Mouse (Mus musculus): Measurements from ENCODE around the gene Rpl22. TPM values are rescaled to one million over a fixed set of nuclear protein-coding genes. Genes with fewer than 3 reads are reported as not detected.
A peak's percentile ranks its signal among the peaks of the same experiment; 100 is the strongest.

Rpl22 gene
- 100 to 1,000 TPM; 195 to 290 (median 232) TPM for total RNA-seq (2022)

DNA sequence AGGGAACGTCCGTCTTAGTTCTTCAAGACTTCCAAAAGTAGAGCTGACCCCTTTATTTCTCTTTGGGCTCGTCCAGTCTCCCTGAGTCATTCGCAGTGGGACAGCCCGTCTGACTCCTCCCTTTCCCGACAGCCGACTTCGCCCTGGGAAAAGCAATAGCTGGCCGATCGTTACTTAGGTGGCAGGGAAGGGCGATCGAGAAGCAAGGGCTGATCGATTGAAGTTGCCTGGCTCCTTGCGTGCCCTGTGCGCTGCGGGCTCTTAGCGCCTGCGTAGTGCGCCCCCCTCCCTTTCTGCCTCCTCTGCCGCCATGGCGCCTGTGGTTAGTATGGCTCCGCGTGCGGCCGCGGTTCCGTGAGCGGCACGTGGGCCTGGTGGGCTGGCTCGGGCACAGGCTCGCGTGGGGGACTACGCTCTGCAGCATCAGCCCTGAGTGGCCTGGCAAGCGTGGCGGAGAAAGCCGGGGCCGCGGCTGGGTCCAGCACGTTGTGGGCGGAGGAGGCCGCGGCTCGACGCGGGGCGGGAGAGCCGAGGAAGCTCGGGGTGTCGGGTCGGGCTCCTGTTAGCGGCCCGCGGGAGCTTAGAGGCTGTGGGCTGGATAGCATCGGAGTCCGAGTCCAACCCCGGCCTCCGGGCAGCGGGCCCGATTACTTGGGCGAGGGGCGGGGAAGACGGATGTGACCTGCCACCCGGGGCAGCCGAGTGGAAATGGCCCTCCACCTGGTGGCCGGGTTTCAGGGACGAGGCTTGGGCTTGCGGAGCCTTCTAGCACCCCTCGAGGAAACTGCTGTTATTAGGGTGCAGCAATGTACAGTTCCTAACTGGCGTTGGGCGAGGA, at the start of gene Rpl22:
Rpl22 (plus strand) TSS at position 169 of the 838 bp plus-strand sequence.
- peak; percentile 87 to 93 for DNase-seq (ENCODE audit: low spot score in 2 of 2)

DNA sequence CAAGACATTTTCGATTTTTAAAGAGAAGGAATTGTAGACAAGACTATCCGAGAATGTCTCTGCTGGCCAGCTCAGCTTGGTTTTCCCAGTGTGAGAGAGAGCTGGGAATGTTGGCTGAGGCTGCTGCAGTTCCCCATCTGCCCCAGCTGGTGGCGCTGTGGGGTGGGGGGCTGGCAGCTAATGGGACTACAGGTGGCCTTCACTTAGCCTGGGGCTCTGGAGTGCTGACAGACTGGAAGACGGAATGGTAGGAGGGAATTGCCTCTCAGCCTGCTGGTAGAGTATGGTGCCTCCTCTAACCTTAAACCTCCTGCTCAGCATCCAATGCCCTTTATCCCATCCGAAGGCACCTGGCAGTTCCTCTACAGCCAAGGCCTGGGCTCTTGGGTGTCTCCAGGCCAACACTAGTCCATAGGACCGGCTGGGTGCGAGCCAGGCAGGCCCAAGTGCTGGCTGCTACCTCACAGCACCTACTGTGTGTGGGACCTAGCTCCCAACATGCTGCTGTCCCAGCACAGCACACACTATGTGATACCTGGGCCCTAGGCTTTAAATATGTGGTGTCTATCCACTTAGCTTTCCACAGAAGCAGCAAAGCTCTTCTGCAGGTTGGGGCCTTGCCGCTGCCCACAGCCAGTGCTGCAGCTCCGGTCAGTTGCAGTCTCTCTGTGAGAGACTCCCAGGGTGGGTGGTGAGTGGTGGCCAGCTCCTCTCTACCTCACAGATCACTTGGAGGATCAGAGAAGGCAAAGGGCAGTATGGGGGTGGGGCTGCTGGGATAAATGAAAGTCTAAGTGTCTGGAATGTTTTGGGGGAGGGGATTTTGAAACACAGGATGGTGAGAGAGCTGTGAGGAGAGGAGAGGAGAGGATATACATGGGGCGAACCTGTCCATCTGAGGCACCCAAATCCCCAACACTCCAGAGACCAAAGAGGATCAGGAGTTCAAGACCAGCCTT, 48.9 kb upstream of the Rpl22 start:
- no peak for DNase-seq (ENCODE audit: low spot score in 2 of 2)

- no peak for DNase-seq (ENCODE audit: low spot score in 2 of 2)
These were observed 47.6 kb upstream of the Rpl22 start for GRCm38 (mm10) chr4:152277916-152278315.

DNA sequence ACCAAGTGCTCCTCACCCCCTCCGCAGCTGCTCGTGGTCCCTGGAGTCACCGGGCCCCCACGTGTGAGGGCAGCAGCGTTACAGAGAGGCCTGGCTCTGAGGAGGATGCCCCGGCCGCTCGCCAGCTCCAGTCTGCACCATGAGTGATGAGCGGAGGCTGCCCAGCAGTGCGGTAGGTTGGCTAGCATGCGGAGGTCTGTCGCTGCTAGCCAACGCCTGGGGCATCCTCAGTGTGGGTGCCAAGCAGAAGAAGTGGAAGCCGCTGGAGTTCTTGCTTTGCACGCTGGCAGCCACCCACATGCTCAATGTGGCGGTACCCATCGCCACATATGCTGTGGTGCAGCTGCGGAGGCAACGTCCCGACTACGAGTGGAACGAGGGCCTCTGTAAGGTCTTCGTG, 46.6 kb upstream of the Rpl22 start:
- DNase-seq (ENCODE audit: low spot score in 2 of 2) = no peak

- DNase-seq (ENCODE audit: low spot score in 2 of 2) = no peak
These were observed 43.9 kb upstream of the Rpl22 start for GRCm38 (mm10) chr4:152281601-152282000.

GRCm38 (mm10) chr4:152282721-152283120, 42.8 kb upstream of the Rpl22 start:
- DNase-seq (ENCODE audit: low spot score in 2 of 2) = no peak

DNA sequence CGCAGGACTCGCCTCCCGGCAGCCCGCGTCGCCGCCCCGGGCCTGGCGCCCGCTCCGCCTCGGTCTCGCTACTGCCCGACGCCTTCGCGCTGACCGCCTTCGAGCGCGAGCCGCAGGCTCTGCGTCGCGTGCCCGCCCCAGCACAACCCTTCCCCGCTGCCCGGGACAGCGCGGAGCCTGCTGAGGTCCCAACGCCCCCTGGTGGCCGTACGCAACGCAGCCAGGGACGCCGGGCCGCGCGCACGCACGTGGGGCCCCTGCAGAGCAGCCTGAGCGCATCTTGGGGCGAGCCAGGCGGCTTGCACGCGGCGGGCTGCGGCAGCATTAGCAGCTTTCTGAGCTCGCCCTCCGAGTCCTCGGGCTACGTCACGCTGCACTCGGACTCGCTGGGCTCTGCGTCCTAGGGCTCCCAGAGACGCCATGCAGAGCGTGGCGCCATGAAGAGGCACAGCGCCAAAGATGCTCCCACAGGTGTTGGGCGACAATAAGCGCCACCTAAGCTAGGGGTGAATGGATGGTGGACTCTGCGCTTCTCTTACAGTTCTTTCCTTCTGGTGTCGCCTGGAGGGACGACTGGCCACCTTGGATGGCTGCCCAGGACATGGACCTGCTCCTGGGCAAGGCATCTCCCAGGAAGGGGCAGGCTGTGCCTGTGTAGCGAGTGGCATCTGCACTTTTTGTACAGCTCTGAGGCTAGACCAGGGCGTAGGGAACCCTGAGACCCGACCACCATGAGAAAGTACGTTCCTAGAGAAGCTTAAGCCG, 42.2 kb upstream of the Rpl22 start:
- DNase-seq (ENCODE audit: low spot score in 2 of 2) = peak; percentile 66 to 79

DNA sequence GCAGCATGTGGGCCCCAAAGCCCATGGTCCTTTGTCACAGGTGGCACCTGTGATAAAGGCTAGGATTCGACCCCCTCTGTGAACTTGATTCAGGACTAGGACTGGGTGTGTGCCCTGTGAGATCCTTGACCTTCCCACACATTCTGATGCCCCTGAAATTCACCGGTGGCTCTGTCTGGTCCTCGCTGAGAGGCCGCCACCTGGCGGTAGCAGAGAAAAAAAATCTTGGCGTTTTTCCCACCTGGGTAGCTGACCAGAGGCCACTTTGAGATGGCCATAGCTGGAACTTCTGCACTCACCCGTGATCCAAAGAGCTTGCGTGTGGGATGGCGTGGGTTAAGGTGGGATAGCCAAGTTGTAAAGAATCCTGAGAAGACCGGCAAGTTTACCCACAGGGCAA, 40.0 kb upstream of the Rpl22 start:
- peak; percentile 31 to 56 for DNase-seq (ENCODE audit: low spot score in 2 of 2)

GRCm38 (mm10) chr4:152286183-152286582, 39.4 kb upstream of the Rpl22 start:
- DNase-seq (ENCODE audit: low spot score in 2 of 2) = no peak

DNA sequence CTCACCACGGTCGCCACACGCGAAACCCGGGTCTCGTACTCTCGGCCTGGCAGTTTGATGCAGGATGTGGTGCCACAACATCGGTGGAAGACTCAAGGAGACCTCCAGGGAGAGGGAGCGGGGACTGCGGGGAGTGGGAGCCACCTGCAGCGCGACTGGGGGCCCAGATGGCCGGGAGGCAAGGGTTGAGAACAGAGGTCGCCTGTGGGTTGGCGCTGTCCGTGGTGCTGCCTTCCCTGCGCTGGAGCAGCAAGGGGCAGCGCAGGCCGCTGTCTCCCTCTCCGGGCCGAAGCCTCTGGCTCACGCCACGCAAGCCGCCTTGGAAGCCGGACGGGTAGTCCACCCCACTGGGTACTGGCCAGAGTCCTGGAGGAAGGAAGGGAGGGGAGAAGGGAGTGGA, 38.7 kb upstream of the Rpl22 start:
- peak in 1 of 2 experiments; percentile 23 for DNase-seq (ENCODE audit: low spot score in 2 of 2)

- DNase-seq (ENCODE audit: low spot score in 2 of 2) = no peak
These were observed 38.0 kb upstream of the Rpl22 start for GRCm38 (mm10) chr4:152287317-152288120.

DNA sequence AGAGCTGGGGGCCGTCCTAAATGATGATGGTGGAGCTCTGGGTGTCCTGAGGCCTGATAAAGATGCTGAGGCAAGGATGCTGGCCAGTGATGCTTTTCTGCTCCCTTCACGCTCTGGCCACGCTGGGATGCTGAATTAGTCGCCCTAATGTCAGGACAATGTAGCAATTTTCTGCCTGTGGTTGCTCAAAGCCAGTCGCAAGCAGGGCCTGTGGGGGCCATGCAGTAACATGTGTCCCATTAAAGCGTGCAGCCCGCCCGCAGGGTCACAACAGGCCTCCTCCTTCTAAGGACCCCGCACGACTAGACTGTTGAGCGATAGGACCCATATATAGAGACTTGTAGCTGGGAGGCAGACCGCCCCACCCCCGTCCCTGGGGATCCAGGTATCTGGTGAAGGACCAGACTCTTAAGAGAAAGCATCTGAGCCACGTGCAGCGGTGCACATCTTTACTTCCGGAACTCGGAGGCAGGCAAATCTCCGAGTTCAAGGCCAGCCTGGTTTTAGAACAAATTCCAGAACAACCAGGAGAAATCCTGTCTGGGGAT, 37.1 kb upstream of the Rpl22 start:
- no peak for DNase-seq (ENCODE audit: low spot score in 2 of 2)

GRCm38 (mm10) chr4:152290385-152290784, 35.2 kb upstream of the Rpl22 start:
- no peak for DNase-seq (ENCODE audit: low spot score in 2 of 2)

DNA sequence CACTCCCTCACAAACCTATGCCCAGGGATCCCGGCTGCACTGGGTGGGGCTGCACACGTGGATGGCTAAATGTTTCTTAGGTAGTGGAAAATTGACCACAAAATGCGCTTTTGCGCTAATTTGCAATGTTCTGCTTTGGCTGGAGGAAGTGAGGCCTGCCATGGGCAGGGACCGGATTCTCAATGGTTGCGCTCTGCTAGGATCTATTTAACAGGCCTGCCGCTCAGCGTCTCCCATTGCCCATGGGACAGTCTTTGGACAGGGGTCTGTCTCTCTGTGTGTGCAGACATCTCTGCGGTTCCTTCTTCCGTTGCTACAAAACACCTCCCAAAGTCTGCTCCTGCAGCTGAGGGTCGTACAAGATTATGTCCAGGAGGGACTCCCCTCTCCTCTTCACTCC, 34.6 kb upstream of the Rpl22 start:
- no peak for DNase-seq (ENCODE audit: low spot score in 2 of 2)

GRCm38 (mm10) chr4:152291562-152291961, 34.0 kb upstream of the Rpl22 start, which contains the start of gene Hes3:
TSS of gene Hes3 (minus strand) at chr4:152291662.
- DNase-seq (ENCODE audit: low spot score in 2 of 2) = no peak

GRCm38 (mm10) chr4:152292102-152292765, 33.3 kb upstream of the Rpl22 start:
- no peak for DNase-seq (ENCODE audit: low spot score in 2 of 2)

DNA sequence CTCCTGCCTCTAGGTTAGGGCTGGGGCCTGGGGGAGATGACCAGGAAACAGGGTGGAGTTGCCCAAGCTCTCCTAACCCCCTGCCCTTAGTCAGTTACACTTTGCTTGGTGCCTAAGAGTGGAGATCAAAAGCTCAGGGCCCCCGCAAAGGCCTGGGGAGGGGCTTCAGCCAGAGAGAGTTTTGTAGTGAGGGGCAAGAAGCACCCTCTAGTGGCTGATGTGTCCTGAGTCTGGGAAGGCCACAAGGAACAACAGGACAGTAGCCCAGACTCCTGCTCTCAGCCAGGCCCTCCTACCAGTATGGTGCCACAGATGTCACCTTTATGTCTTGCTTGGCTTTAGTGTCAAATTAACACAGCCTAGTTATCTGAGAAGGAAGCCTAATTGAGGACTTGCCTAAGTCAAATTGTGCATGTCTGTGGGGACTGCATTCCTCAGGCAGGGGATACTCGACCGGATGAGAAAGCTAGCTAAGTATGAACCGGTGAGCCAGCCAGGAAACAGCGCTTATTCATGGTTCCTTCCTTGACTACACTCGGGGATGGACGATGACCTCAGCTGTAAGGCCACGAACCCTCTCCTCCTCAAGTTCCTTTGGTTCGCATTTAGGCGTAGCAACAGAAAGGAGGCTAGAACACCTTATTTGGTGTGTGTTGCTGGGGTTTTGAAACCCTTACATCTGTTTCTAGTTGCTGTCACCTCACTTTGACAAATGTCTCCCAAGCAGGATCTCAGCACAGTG, 31.2 kb upstream of the Rpl22 start:
- DNase-seq (ENCODE audit: low spot score in 2 of 2) = no peak

- no peak for DNase-seq (ENCODE audit: low spot score in 2 of 2)
These were observed 29.6 kb upstream of the Rpl22 start for GRCm38 (mm10) chr4:152295916-152296315.

DNA sequence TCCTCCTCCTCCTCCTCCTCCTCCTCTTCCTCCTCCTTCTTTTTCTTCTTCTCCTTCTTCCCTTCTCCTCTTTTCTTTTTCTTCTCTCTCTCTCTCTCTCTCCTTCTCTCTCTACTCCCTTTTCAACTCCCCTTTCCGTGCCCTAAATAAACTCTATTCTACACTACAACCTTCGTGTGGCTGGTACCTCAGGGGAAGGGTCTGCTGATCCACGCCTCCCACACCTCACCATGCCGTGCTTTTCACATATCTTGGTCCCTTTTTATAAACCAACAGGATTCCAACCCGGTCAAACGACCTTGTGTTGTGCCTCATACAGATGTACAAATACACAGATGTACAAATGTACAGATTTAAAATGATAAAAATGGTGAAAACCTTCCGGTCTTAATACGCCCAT, 29.2 kb upstream of the Rpl22 start:
- DNase-seq (ENCODE audit: low spot score in 2 of 2) = no peak

Measured in gastrocnemius, adult 8-10 months (tissue).